Mouse (Mus musculus): ENCODE results near the gene Hmgcs1.
A peak's percentile ranks its signal among the peaks of the same experiment; 100 is the strongest.

Gene Hmgcs1

GRCm38 (mm10) chr13:119753859-119754634 lies 63.9 kb downstream of the Hmgcs1 start:
- DNase-seq (ENCODE audit: low spot score) = no peak

GRCm38 (mm10) chr13:119754635-119755020 lies 64.4 kb downstream of the Hmgcs1 start:
- DNase-seq (ENCODE audit: low spot score) = no peak

- DNase-seq (ENCODE audit: low spot score) = peak; percentile 44
Measured at GRCm38 (mm10) chr13:119755141-119755547, 65.0 kb downstream of the Hmgcs1 start.

- peak; percentile 73 for DNase-seq (ENCODE audit: low spot score)
Measured at GRCm38 (mm10) chr13:119755681-119756471, 65.7 kb downstream of the Hmgcs1 start, which contains the start of gene Nim1k. Gene Nim1k (minus strand): TSS chr13:119755882.

- DNase-seq (ENCODE audit: low spot score) = no peak
Measured at GRCm38 (mm10) chr13:119756831-119757230, 66.7 kb downstream of the Hmgcs1 start.

Data from testis, postnatal 10 days (tissue).